Mouse (Mus musculus) midbrain, postnatal 0 days (tissue): ENCODE data around the gene Natd1. TPM values are rescaled to one million over a fixed set of nuclear protein-coding genes. Genes with fewer than 3 reads are reported as not detected.

ENCODE experiments used
- ATAC-seq: fragments of 200-750 bp; cut with Nextera tagmentation; 2 replicates; pipeline ENCODE4 v1.8.0; 2017; ENCODE audit warnings: moderate number of reproducible peaks, mild to moderate bottlenecking, moderate TSS enrichment, moderate library complexity; ENCODE audit not compliant: low FRiP score
- DNase-seq: peaks from one replicate; pipeline ENCODE4 v3.0.0-alpha.2; 2015; ENCODE audit warnings: low spot score
- H3K27ac ChIP-seq: fragments of 300-500 bp; sonication (generic); 2 replicates; pipeline ENCODE4 v1.5.1; 2014; ENCODE audit warnings: low read depth, mild to moderate bottlenecking, low read length, mixed read lengths
- H3K27me3 ChIP-seq: fragments of 300-500 bp; sonication (generic); 2 replicates; pipeline ENCODE4 v1.6.1; 2014; ENCODE audit warnings: low read length, control low read depth, mixed read lengths; ENCODE audit not compliant: insufficient read depth
- H3K36me3 ChIP-seq: fragments of 300-500 bp; sonication (generic); 2 replicates; pipeline ENCODE4 v1.6.1; 2014; ENCODE audit warnings: low read length, control low read depth, mixed read lengths; ENCODE audit not compliant: insufficient read depth
- H3K4me1 ChIP-seq: fragments of 300-500 bp; sonication (generic); 2 replicates; pipeline ENCODE4 v1.6.1; 2014; ENCODE audit warnings: mild to moderate bottlenecking, control low read depth, antibody characterized with exemption, low read length, mixed read lengths; ENCODE audit not compliant: insufficient read depth
- H3K4me2 ChIP-seq: fragments of 300-500 bp; sonication (generic); 2 replicates; pipeline ENCODE4 v1.6.1; 2014; ENCODE audit warnings: low read depth, mild to moderate bottlenecking, low read length, mixed read lengths; ENCODE audit not compliant: poor library complexity, severe bottlenecking
- H3K4me3 ChIP-seq: fragments of 300-500 bp; sonication (generic); 2 replicates; pipeline ENCODE4 v1.5.1; 2014; ENCODE audit warnings: low read depth, mild to moderate bottlenecking, low read length, moderate library complexity
- H3K9ac ChIP-seq: fragments of 300-500 bp; sonication (generic); replicated peaks from 2 replicates; pipeline ENCODE4 v1.6.1; 2014; ENCODE audit warnings: mild to moderate bottlenecking, low read length, moderate library complexity, mixed read lengths; ENCODE audit not compliant: poor library complexity, severe bottlenecking
- H3K9me3 ChIP-seq: fragments of 300-500 bp; sonication (generic); 2 replicates; pipeline ENCODE4 v1.6.1; 2016; ENCODE audit warnings: low read length, control low read depth
- CTCF ChIP-seq: IDR thresholded peaks from 2 replicates; pipeline ENCODE4 v1.5.1; 2016; ENCODE audit warnings: antibody characterized with exemption, mild to moderate bottlenecking
- WGBS: fragments of 180-500 bp; shearing (Covaris S2); extraction: QIAGEN DNeasy Blood & Tissue Kit; methylation state at CpG from one replicate; pipeline ENCODE4 v1.1.7; 2014; 5-methylcytosine and 5-hydroxymethylcytosine counted together
- polyA plus RNA-seq: library from polyadenylated mRNA; unstranded; fragments of >200 nt; fragmentation: Nextera tagmentation; extraction: Ambion mirVana; gene quantifications from 2 replicates; pipeline ENCODE4 v1.2.1, GENCODE M21; 2015
- total RNA-seq: library from RNA; depleted of rRNA; stranded (reverse); fragments of >200 nt; gene quantifications from 2 replicates; pipeline ENCODE4 v1.2.3, GENCODE M21; 2014

Gene Natd1
- total and polyA plus RNA-seq, 2 experiments from 2014 or later: 15.9 to 33.5 TPM

- ATAC-seq: no peak
- no peak overlapping the region for H3K4me2 ChIP-seq
- H3K9ac ChIP-seq: no peak overlapping the region
- no peak overlapping the region for H3K27ac ChIP-seq
- H3K4me3 ChIP-seq: no peak overlapping the region
- peaks cover 30% of the 10 kb centered on the region for H3K36me3 ChIP-seq
- H3K9me3 ChIP-seq: no peaks in the 10 kb centered on the region
- H3K4me1 ChIP-seq: 0 out of 2 replicates have a peak, but pooled peaks cover 3% of the 10 kb centered on the region
- DNase-seq: no peak
- H3K27me3 ChIP-seq: no peaks in the 10 kb centered on the region
- WGBS: 97% methylated on average over 4 of the region's 4 CpGs
- no peak for TF ChIP-seq CTCF
These were observed 8.1 kb downstream of the Natd1 start for GRCm38 (mm10) chr11:60906449-60906848.

- no peak overlapping the region for H3K4me3 ChIP-seq
- H3K4me2 ChIP-seq: no peak overlapping the region
- WGBS: 93% methylated on average over 10 of the region's 10 CpGs
- no peak for ATAC-seq
- H3K9me3 ChIP-seq: no peaks in the 10 kb centered on the region
- H3K9ac ChIP-seq: no peak overlapping the region
- no peak for TF ChIP-seq CTCF
- no peak for DNase-seq
- no peaks in the 10 kb centered on the region for H3K4me1 ChIP-seq
- no peak overlapping the region for H3K27ac ChIP-seq
- H3K36me3 ChIP-seq: peaks cover 30% of the 10 kb centered on the region
- H3K27me3 ChIP-seq: no peaks in the 10 kb centered on the region
These were observed 9.0 kb downstream of the Natd1 start for GRCm38 (mm10) chr11:60905407-60906120.

DNA sequence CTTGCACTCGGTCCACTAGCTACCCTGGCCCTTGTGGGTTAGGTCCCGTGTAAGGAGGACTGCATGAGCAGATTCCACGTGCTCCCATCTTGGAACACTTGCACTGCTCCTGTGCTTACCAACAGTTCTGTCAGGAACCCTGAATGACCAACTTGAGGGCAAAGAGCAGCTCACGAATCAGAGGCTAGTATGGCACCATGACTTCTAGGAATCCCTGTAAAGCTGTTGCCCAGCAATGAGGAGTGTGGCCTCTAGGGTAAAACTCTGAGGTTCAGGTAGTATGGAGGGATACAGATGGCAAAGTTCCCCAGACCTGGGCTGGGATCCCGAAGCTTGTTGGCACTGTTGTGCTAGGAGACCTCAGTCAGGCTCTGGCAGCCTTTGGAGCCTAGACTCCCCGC is 10.9 kb downstream of the Natd1 start:
- no peak for TF ChIP-seq CTCF
- no peaks in the 10 kb centered on the region for H3K27me3 ChIP-seq
- H3K4me3 ChIP-seq: no peak overlapping the region
- no peaks in the 10 kb centered on the region for H3K9me3 ChIP-seq
- H3K9ac ChIP-seq: no peak overlapping the region
- no peaks in the 10 kb centered on the region for H3K4me1 ChIP-seq
- DNase-seq (no peak), ATAC-seq (no peak)
- H3K4me2 ChIP-seq: no peak overlapping the region
- peaks cover 30% of the 10 kb centered on the region for H3K36me3 ChIP-seq
- 90% methylated on average over 6 of the region's 6 CpGs for WGBS
- no peak overlapping the region for H3K27ac ChIP-seq

DNA sequence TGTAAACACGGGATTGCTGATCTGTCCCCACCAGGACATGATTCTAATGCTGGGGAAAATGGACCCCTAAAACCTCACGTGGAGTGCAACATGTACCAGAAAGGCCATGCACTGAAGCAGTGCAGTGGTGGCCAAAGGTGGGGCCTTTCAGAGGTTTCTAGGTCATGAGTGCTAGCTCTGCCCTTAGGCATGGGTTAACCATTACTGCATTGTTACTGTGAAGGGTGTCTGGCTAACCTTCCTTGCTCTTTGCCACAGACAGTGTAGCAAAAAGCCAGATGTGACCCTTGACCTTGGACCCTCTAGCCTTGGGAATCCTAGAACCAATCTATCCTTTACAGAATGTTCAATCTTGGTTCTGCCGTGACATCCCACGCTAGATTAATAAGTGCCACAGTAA is 12.1 kb downstream of the Natd1 start:
- H3K9me3 ChIP-seq: no peaks in the 10 kb centered on the region

GRCm38 (mm10) chr11:60902001-60902400 is 12.5 kb downstream of the Natd1 start:
- Histone ChIP-seq H3K4me1 (no peaks in the 10 kb centered on the region), H3K27me3 (no peaks in the 10 kb centered on the region), H3K36me3 (peaks cover 30% of the 10 kb centered on the region), H3K9ac (no peak overlapping the region), H3K4me3 (no peak overlapping the region), H3K4me2 (no peak overlapping the region), H3K9me3 (no peaks in the 10 kb centered on the region), H3K27ac (no peak overlapping the region)
- no peak for DNase-seq
- no peak for TF ChIP-seq CTCF
- no peak for ATAC-seq
- 84% methylated on average over 7 of the region's 7 CpGs for WGBS

More for the DNA sequence above, 12.1 kb downstream of the Natd1 start:
- H3K27me3 ChIP-seq: no peaks in the 10 kb centered on the region
- H3K4me3 ChIP-seq: no peak overlapping the region
- WGBS: 89% methylated on average over 4 of the region's 4 CpGs
- DNase-seq: no peak
- H3K27ac ChIP-seq: no peak overlapping the region
- H3K4me2 ChIP-seq: no peak overlapping the region
- TF ChIP-seq CTCF: no peak
- ATAC-seq: no peak
- no peak overlapping the region for H3K9ac ChIP-seq
- no peaks in the 10 kb centered on the region for H3K4me1 ChIP-seq
- H3K36me3 ChIP-seq: peaks cover 30% of the 10 kb centered on the region

- no peak for ATAC-seq
- 34% methylated on average over 4 of the region's 4 CpGs for WGBS
These were observed 18.6 kb downstream of the Natd1 start for GRCm38 (mm10) chr11:60895915-60896314.

More at GRCm38 (mm10) chr11:60895915-60896314, 18.6 kb downstream of the Natd1 start:
- H3K4me1 ChIP-seq: no peaks in the 10 kb centered on the region
- no peaks in the 10 kb centered on the region for H3K9me3 ChIP-seq
- no peaks in the 10 kb centered on the region for H3K27me3 ChIP-seq
- H3K36me3 ChIP-seq: no peaks in the 10 kb centered on the region
- no peak overlapping the region for H3K4me3 ChIP-seq
- no peak overlapping the region for H3K27ac ChIP-seq
- no peak overlapping the region for H3K4me2 ChIP-seq
- TF ChIP-seq CTCF: no peak
- no peak for DNase-seq
- no peak overlapping the region for H3K9ac ChIP-seq
